Mouse (Mus musculus) thymus, adult 2 months (tissue): ENCODE data around the gene Rcc2.

Experiments used
- CTCF ChIP-seq: fragments of 200-500 bp; IDR thresholded peaks from 2 replicates; pipeline ENCODE4 v1.5.1; 2012; ENCODE audit warnings: mild to moderate bottlenecking, control low read depth, low read length, moderate library complexity, borderline replicate concordance; ENCODE audit not compliant: control insufficient read depth, poor library complexity, insufficient read depth; ENCODE audit errors: extremely low read depth
- POLR2A ChIP-seq: fragments of 200-500 bp; IDR thresholded peaks from 2 replicates; pipeline ENCODE4 v1.6.1; 2012; ENCODE audit warnings: mild to moderate bottlenecking, low read length, control low read depth, moderate library complexity; ENCODE audit not compliant: control insufficient read depth, poor library complexity, insufficient read depth; ENCODE audit errors: extremely low read depth

DNA sequence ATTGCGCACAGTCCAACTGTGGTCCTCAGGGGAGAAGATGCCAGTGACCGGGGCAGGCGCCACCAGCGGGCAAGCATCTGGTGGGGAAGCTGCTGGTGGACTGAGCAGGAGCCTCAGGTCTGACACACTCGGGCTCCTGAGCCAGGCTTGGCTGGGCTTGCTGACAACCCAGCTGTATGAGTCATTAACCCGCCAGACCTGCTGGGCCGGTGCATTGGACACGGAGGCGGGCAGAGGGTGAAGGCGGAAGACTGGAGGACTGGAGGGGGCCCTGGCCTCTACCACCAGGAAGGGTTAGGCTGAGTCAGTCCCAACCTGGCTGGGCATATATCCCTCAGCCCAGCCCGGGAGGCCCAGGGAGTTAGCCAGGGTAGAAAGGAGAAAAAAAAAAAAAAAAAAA, 34.6 kb upstream of the Rcc2 start, which contains the start of gene Arhgef10l:
- no peak for TF ChIP-seq CTCF
- no peak for TF ChIP-seq POLR2A
